8 mouse cellular contexts compared by ENCODE assay signal in genomic region chr13:40917161-40918091, GRCm38 (mm10). TPM values are rescaled to one million over a fixed set of nuclear protein-coding genes. Genes with fewer than 3 reads are reported as not detected.
DNase-seq lines count a peak whose midpoint lies in the region; ATAC-seq and TF ChIP-seq lines count a peak whose summit lies in the region.

No protein-coding gene starts in this region.

- TF ChIP-seq CTCF in spleen, adult 2 months (IDR thresholded peaks at IDR 0.05; ENCODE audit: extremely low read depth, insufficient read depth, insufficient read length, insufficient replicate concordance): no peak
- TF ChIP-seq CTCF in cortical plate, adult 2 months (IDR thresholded peaks at IDR 0.05; ENCODE audit: extremely low read depth, insufficient read depth, low read length): no peak

- peak in 1 of 2 experiments; percentile 9 for DNase-seq in spleen, adult 2 months (ENCODE audit: low read depth in 1 of 2, low spot score in 2 of 2)
- DNase-seq in spleen, postnatal 14 days (ENCODE audit: low spot score in 2 of 2): no peak
- peak; percentile 19 to 27 for DNase-seq in gastrocnemius, postnatal 36 days
- peak; percentile 11 for DNase-seq in splenic B cell, adult 2 months (ENCODE audit: low read depth, low spot score)

- H3K9me3 ChIP-seq in intestine, embryonic 15.5 days: no peaks in the 10 kb centered on the region
- no peaks in the 10 kb centered on the region for H3K9me3 ChIP-seq in limb, embryonic 13.5 days
- no peaks in the 10 kb centered on the region for H3K9me3 ChIP-seq in midbrain, embryonic 13.5 days

- H3K36me3 ChIP-seq in spleen, adult 2 months (ENCODE audit: control insufficient read depth, insufficient read depth, low read length): no peaks in the 10 kb centered on the region
- no peaks in the 10 kb centered on the region for H3K36me3 ChIP-seq in intestine, embryonic 15.5 days
- no peaks in the 10 kb centered on the region for H3K36me3 ChIP-seq in limb, embryonic 13.5 days
- H3K36me3 ChIP-seq in midbrain, embryonic 13.5 days: no peaks in the 10 kb centered on the region
- no peaks in the 10 kb centered on the region for H3K36me3 ChIP-seq in splenic B cell, adult 2 months (ENCODE audit: control insufficient read depth, insufficient read depth, low read length, poor library complexity, severe bottlenecking)

- H3K9ac ChIP-seq in intestine, embryonic 15.5 days: peak overlapping the region; percentile 57
- H3K9ac ChIP-seq in limb, embryonic 13.5 days: peak overlapping the region; percentile 63
- H3K9ac ChIP-seq in midbrain, embryonic 13.5 days (replicated peaks): peak overlapping the region; percentile 66

- no peak overlapping the region for H3K27ac ChIP-seq in spleen, adult 2 months (ENCODE audit: insufficient read depth, low read length)
- peak overlapping the region; percentile 44; the same call in 1 of the 2 replicates for H3K27ac ChIP-seq in cortical plate, adult 2 months (ENCODE audit: insufficient read depth, low read length)
- H3K27ac ChIP-seq in intestine, embryonic 15.5 days: no peak overlapping the region
- no peak overlapping the region for H3K27ac ChIP-seq in limb, embryonic 13.5 days
- no peak overlapping the region for H3K27ac ChIP-seq in midbrain, embryonic 13.5 days

- peak overlapping the region; percentile 97 for H3K4me2 ChIP-seq in intestine, embryonic 15.5 days (replicated peaks)
- peak overlapping the region; percentile 95 for H3K4me2 ChIP-seq in limb, embryonic 13.5 days (replicated peaks)
- H3K4me2 ChIP-seq in midbrain, embryonic 13.5 days (replicated peaks): peak overlapping the region; percentile 89

- intact Hi-C loops in gastrocnemius, postnatal 36 days (cut with DNase I): loop anchor here (5.0 kb wide), 1 partner anchor 60 kb away; no protein-coding TSS in a partner anchor

- under 1% methylated on average over 38 of the region's 38 CpGs for WGBS in spleen, adult 2 months
- under 1% methylated on average over 38 of the region's 38 CpGs for WGBS in intestine, embryonic 15.5 days
- WGBS in limb, embryonic 13.5 days: under 1% methylated on average over 38 of the region's 38 CpGs
- under 1% methylated on average over 38 of the region's 38 CpGs for WGBS in midbrain, embryonic 13.5 days

- peak overlapping the region; percentile 51 for H3K4me3 ChIP-seq in spleen, adult 2 months (ENCODE audit: extremely low read depth, insufficient read depth, insufficient read length)
- H3K4me3 ChIP-seq in cortical plate, adult 2 months (ENCODE audit: insufficient read depth, low read length): peak overlapping the region; percentile 49
- H3K4me3 ChIP-seq in intestine, embryonic 15.5 days (replicated peaks): peak overlapping the region; percentile 52
- H3K4me3 ChIP-seq in limb, embryonic 13.5 days: peak overlapping the region; percentile 51
- peak overlapping the region; percentile 51 for H3K4me3 ChIP-seq in midbrain, embryonic 13.5 days (replicated peaks)

- no peak for TF ChIP-seq POLR2A in spleen, adult 2 months (IDR thresholded peaks at IDR 0.05; ENCODE audit: low read depth, low read length)
- TF ChIP-seq POLR2A in cortical plate, adult 2 months (IDR thresholded peaks at IDR 0.05; ENCODE audit: extremely low read depth, insufficient read depth, low read length): peak; percentile 45; the same call in 1 of the 2 replicates

- no peaks in the 10 kb centered on the region; the same call in 1 of the 2 replicates for H3K4me1 ChIP-seq in spleen, adult 2 months (ENCODE audit: control insufficient read depth, insufficient read depth, insufficient read length)
- peaks cover 5% of the 10 kb centered on the region for H3K4me1 ChIP-seq in cortical plate, adult 2 months (ENCODE audit: control insufficient read depth, insufficient read depth, low read length)
- H3K4me1 ChIP-seq in intestine, embryonic 15.5 days (replicated peaks): peaks cover 19% of the 10 kb centered on the region
- H3K4me1 ChIP-seq in limb, embryonic 13.5 days: peaks cover 31% of the 10 kb centered on the region
- peaks cover 22% of the 10 kb centered on the region for H3K4me1 ChIP-seq in midbrain, embryonic 13.5 days (replicated peaks)

- ATAC-seq in intestine, embryonic 15.5 days: peak; percentile 82
- ATAC-seq in limb, embryonic 13.5 days (ENCODE audit: low FRiP score, low read depth): no peak
- peak; percentile 87 for ATAC-seq in midbrain, embryonic 13.5 days

- H3K27me3 ChIP-seq in spleen, adult 2 months (ENCODE audit: control insufficient read depth, insufficient read depth, low read length): peaks cover 5% of the 10 kb centered on the region; the same call in 1 of the 2 replicates
- H3K27me3 ChIP-seq in intestine, embryonic 15.5 days (replicated peaks): no peaks in the 10 kb centered on the region
- H3K27me3 ChIP-seq in limb, embryonic 13.5 days: peaks cover 56% of the 10 kb centered on the region
- peaks cover 12% of the 10 kb centered on the region; the same call in 1 of the 2 replicates for H3K27me3 ChIP-seq in midbrain, embryonic 13.5 days
- H3K27me3 ChIP-seq in splenic B cell, adult 2 months (ENCODE audit: control insufficient read depth, insufficient read depth, low read length, poor library complexity, severe bottlenecking): no peaks in the 10 kb centered on the region

RNA-seq across cellular contexts. Expression of gene Gcnt2, which starts 57.9 kb away (rescaled TPM):
- 2.0 and 2.2 TPM in 2 replicates for polyA plus RNA-seq in spleen, adult 2 months (2012; rRNA removed)
- 7.1 and 9.6 TPM in 2 replicates for polyA plus RNA-seq in cortical plate, adult 2 months (2012; rRNA removed)
- 1 to 10 TPM; 6.4 to 6.5 TPM for total RNA-seq in gastrocnemius, postnatal 36 days (2021)
- polyA plus RNA-seq in intestine, embryonic 15.5 days (2015; fragmentation: Nextera tagmentation; extraction: Ambion mirVana): 12.2 and 12.4 TPM in 2 replicates
- 1.5 and 2.1 TPM in 2 replicates for polyA plus RNA-seq in limb, embryonic 13.5 days (2015; fragmentation: Nextera tagmentation; extraction: Ambion mirVana)
- polyA plus RNA-seq in midbrain, embryonic 13.5 days (2015; fragmentation: Nextera tagmentation; extraction: Ambion mirVana): 3.6 TPM in 2 replicates

Comparison
In these comparisons a context has a peak if more than half of its experiments do, and no peak if none do; other contexts are left out.
1. DNase-seq: peak in gastrocnemius, postnatal 36 days (2 of 2) and splenic B cell, adult 2 months (single experiment); none in spleen, postnatal 14 days (0 of 2).
2. Peak in every context shown above with its lines, with median percentiles within 50 percentile points of each other: H3K4me3 ChIP-seq, H3K4me2 ChIP-seq and H3K9ac ChIP-seq.